Mouse (Mus musculus): ENCODE measurements at regions not wholly inside any gene's neighbourhood (a gene's known extent, or its start where the extent isn't known, plus 50 kb on each side); places are given as distances from the start of the nearest gene placed in this dataset.

GRCm38 (mm10) chr2:137489181-137489682 lies 372.8 kb upstream of the Jag1 start:
- no peaks in the 10 kb centered on the region for H3K36me3 ChIP-seq (ENCODE audit: control insufficient read depth, insufficient read depth, low read length)
- H3K9ac ChIP-seq (ENCODE audit: low read depth, low read length) = no peak overlapping the region
- ATAC-seq (ENCODE audit: low read depth) = no peak
- H3K27me3 ChIP-seq (replicated peaks; ENCODE audit: control insufficient read depth, insufficient read depth, low read length) = no peaks in the 10 kb centered on the region
- no peaks in the 10 kb centered on the region for H3K4me1 ChIP-seq (ENCODE audit: control insufficient read depth, insufficient read depth, low read length)
- peak; percentile 14 for DNase-seq (ENCODE audit: low spot score)
- H3K4me2 ChIP-seq (ENCODE audit: low read depth, low read length) = no peak overlapping the region
- no peak overlapping the region for H3K4me3 ChIP-seq (ENCODE audit: low read depth, low read length)
- 58% methylated on average over 5 of the region's 5 CpGs for WGBS
- H3K27ac ChIP-seq (replicated peaks; ENCODE audit: low read depth, low read length) = no peak overlapping the region
- no peaks in the 10 kb centered on the region for H3K9me3 ChIP-seq (ENCODE audit: control insufficient read depth, low read length)

GRCm38 (mm10) chr2:137468769-137469168 lies 352.3 kb upstream of the Jag1 start:
- Histone ChIP-seq H3K27ac (replicated peaks; ENCODE audit: low read depth, low read length) (no peak overlapping the region), H3K27me3 (replicated peaks; ENCODE audit: control insufficient read depth, insufficient read depth, low read length) (no peaks in the 10 kb centered on the region), H3K4me1 (ENCODE audit: control insufficient read depth, insufficient read depth, low read length) (no peaks in the 10 kb centered on the region), H3K4me2 (ENCODE audit: low read depth, low read length) (no peak overlapping the region), H3K36me3 (ENCODE audit: control insufficient read depth, insufficient read depth, low read length) (no peaks in the 10 kb centered on the region), H3K9ac (ENCODE audit: low read depth, low read length) (no peak overlapping the region), H3K9me3 (ENCODE audit: control insufficient read depth, low read length) (no peaks in the 10 kb centered on the region), H3K4me3 (ENCODE audit: low read depth, low read length) (no peak overlapping the region)
- DNase-seq (ENCODE audit: low spot score) = no peak
- ATAC-seq (ENCODE audit: low read depth) = no peak
- WGBS = 68% methylated on average over 1 of the region's 1 CpGs

DNA sequence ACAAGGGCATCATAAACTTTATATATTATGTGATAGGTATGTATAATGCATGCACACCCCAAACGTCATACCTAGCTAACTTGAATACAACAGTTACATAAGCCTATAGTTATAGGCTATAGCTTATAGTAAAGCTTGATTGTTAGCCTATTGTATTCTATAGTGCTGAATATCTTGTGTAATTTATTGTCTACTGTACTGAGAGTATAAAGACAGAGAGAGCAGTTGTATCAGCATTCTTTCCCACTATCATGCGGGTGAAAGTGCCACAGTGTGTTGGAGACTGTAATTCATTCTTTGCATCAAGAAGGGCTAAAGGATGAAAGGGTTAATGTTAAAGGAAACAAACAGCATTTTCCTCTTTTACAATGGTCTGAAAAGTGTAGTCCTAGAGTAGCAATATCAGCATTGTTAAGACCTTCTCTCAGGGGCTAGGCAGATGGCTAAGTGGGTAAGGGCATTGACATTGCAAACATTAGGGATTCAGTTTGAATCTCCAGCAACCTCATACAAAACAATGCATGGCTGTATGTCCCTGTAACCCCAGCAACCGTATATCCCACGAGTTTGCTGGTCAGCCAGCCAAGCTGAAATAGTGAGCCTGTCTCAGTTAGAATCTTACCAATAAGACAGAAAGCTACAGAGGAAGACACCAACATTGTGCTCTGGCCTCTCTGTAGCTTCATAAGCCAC lies 340.8 kb upstream of the Jag1 start:
- ATAC-seq (ENCODE audit: low read depth) (no peak), DNase-seq (ENCODE audit: low spot score) (no peak)
- no peaks in the 10 kb centered on the region for H3K27me3 ChIP-seq (replicated peaks; ENCODE audit: control insufficient read depth, insufficient read depth, low read length)
- H3K4me3 ChIP-seq (ENCODE audit: low read depth, low read length) = no peak overlapping the region
- H3K9me3 ChIP-seq (ENCODE audit: control insufficient read depth, low read length) = no peaks in the 10 kb centered on the region
- no peaks in the 10 kb centered on the region for H3K4me1 ChIP-seq (ENCODE audit: control insufficient read depth, insufficient read depth, low read length)
- no peaks in the 10 kb centered on the region for H3K36me3 ChIP-seq (ENCODE audit: control insufficient read depth, insufficient read depth, low read length)
- H3K9ac ChIP-seq (ENCODE audit: low read depth, low read length) = no peak overlapping the region
- H3K27ac ChIP-seq (replicated peaks; ENCODE audit: low read depth, low read length) = no peak overlapping the region
- 59% methylated on average over 4 of the region's 4 CpGs for WGBS
- H3K4me2 ChIP-seq (ENCODE audit: low read depth, low read length) = no peak overlapping the region

- ATAC-seq (ENCODE audit: low read depth) (no peak), DNase-seq (ENCODE audit: low spot score) (no peak)
- Histone ChIP-seq H3K4me3 (ENCODE audit: low read depth, low read length) (no peak overlapping the region), H3K4me2 (ENCODE audit: low read depth, low read length) (no peak overlapping the region), H3K9me3 (ENCODE audit: control insufficient read depth, low read length) (no peaks in the 10 kb centered on the region), H3K27ac (replicated peaks; ENCODE audit: low read depth, low read length) (no peak overlapping the region), H3K4me1 (ENCODE audit: control insufficient read depth, insufficient read depth, low read length) (no peaks in the 10 kb centered on the region), H3K9ac (ENCODE audit: low read depth, low read length) (no peak overlapping the region), H3K27me3 (replicated peaks; ENCODE audit: control insufficient read depth, insufficient read depth, low read length) (no peaks in the 10 kb centered on the region), H3K36me3 (ENCODE audit: control insufficient read depth, insufficient read depth, low read length) (no peaks in the 10 kb centered on the region)
- WGBS = 54% methylated on average over 3 of the region's 3 CpGs
Observed at GRCm38 (mm10) chr2:137456436-137456835, 340.0 kb upstream of the Jag1 start.

DNA sequence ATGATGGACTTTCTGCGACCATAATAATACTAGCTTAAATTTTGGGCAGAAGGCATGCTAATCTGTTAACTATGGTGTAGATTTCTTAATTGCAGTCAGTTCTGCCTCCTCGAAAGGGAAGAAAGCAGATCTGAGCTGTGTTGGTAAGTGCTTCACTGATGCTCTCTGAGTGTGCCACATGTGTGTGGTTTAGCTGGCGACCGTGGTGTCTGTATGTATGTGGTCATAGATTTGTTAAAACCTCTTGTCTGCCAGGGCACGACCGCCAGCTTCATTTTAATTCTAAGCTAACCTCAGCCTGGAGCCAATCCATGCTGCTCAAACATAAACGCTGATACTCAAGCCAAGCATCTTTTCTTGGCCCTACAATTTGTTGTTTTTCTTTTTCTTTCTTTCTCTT lies 330.5 kb upstream of the Jag1 start:
- WGBS = 77% methylated on average over 7 of the region's 7 CpGs
- Histone ChIP-seq H3K4me1 (ENCODE audit: control insufficient read depth, insufficient read depth, low read length) (no peaks in the 10 kb centered on the region), H3K9ac (ENCODE audit: low read depth, low read length) (no peak overlapping the region), H3K36me3 (ENCODE audit: control insufficient read depth, insufficient read depth, low read length) (no peaks in the 10 kb centered on the region), H3K27me3 (replicated peaks; ENCODE audit: control insufficient read depth, insufficient read depth, low read length) (no peaks in the 10 kb centered on the region), H3K9me3 (ENCODE audit: control insufficient read depth, low read length) (no peaks in the 10 kb centered on the region), H3K4me3 (ENCODE audit: low read depth, low read length) (no peak overlapping the region), H3K27ac (replicated peaks; ENCODE audit: low read depth, low read length) (no peak overlapping the region), H3K4me2 (ENCODE audit: low read depth, low read length) (no peak overlapping the region)
- ATAC-seq (ENCODE audit: low read depth) (no peak), DNase-seq (ENCODE audit: low spot score) (peak; percentile 55)

GRCm38 (mm10) chr2:137437741-137438140 lies 321.3 kb upstream of the Jag1 start:
- no peak overlapping the region for H3K4me2 ChIP-seq (ENCODE audit: low read depth, low read length)
- no peaks in the 10 kb centered on the region for H3K36me3 ChIP-seq (ENCODE audit: control insufficient read depth, insufficient read depth, low read length)
- H3K27me3 ChIP-seq (replicated peaks; ENCODE audit: control insufficient read depth, insufficient read depth, low read length) = no peaks in the 10 kb centered on the region
- no peaks in the 10 kb centered on the region for H3K9me3 ChIP-seq (ENCODE audit: control insufficient read depth, low read length)
- no peak for DNase-seq (ENCODE audit: low spot score)
- ATAC-seq (ENCODE audit: low read depth) = no peak
- 75% methylated on average over 5 of the region's 5 CpGs for WGBS
- peaks cover 9% of the 10 kb centered on the region for H3K4me1 ChIP-seq (ENCODE audit: control insufficient read depth, insufficient read depth, low read length)
- no peak overlapping the region for H3K27ac ChIP-seq (replicated peaks; ENCODE audit: low read depth, low read length)
- no peak overlapping the region for H3K4me3 ChIP-seq (ENCODE audit: low read depth, low read length)
- no peak overlapping the region for H3K9ac ChIP-seq (ENCODE audit: low read depth, low read length)

- WGBS = 38% methylated on average over 4 of the region's 4 CpGs
- H3K27me3 ChIP-seq (replicated peaks; ENCODE audit: control insufficient read depth, insufficient read depth, low read length) = no peaks in the 10 kb centered on the region
- peaks cover 10% of the 10 kb centered on the region for H3K4me1 ChIP-seq (ENCODE audit: control insufficient read depth, insufficient read depth, low read length)
- H3K4me2 ChIP-seq (ENCODE audit: low read depth, low read length) = no peak overlapping the region
- no peak overlapping the region for H3K9ac ChIP-seq (ENCODE audit: low read depth, low read length)
- no peak overlapping the region for H3K4me3 ChIP-seq (ENCODE audit: low read depth, low read length)
- H3K36me3 ChIP-seq (ENCODE audit: control insufficient read depth, insufficient read depth, low read length) = no peaks in the 10 kb centered on the region
- no peak overlapping the region for H3K27ac ChIP-seq (replicated peaks; ENCODE audit: low read depth, low read length)
- ATAC-seq (ENCODE audit: low read depth) (no peak), DNase-seq (ENCODE audit: low spot score) (peak; percentile 67)
- no peaks in the 10 kb centered on the region for H3K9me3 ChIP-seq (ENCODE audit: control insufficient read depth, low read length)
Observed at GRCm38 (mm10) chr2:137436161-137436560, 319.7 kb upstream of the Jag1 start.

- H3K4me2 ChIP-seq (ENCODE audit: low read depth, low read length) = no peak overlapping the region
- H3K4me3 ChIP-seq (ENCODE audit: low read depth, low read length) = no peak overlapping the region
- no peaks in the 10 kb centered on the region for H3K4me1 ChIP-seq (ENCODE audit: control insufficient read depth, insufficient read depth, low read length)
- H3K27me3 ChIP-seq (replicated peaks; ENCODE audit: control insufficient read depth, insufficient read depth, low read length) = no peaks in the 10 kb centered on the region
- H3K27ac ChIP-seq (replicated peaks; ENCODE audit: low read depth, low read length) = no peak overlapping the region
- no peaks in the 10 kb centered on the region for H3K36me3 ChIP-seq (ENCODE audit: control insufficient read depth, insufficient read depth, low read length)
- no peaks in the 10 kb centered on the region for H3K9me3 ChIP-seq (ENCODE audit: control insufficient read depth, low read length)
- ATAC-seq (ENCODE audit: low read depth) (no peak), DNase-seq (ENCODE audit: low spot score) (no peak)
- 54% methylated on average over 3 of the region's 3 CpGs for WGBS
- no peak overlapping the region for H3K9ac ChIP-seq (ENCODE audit: low read depth, low read length)
Observed at GRCm38 (mm10) chr2:137422656-137423055, 306.2 kb upstream of the Jag1 start.

- Histone ChIP-seq H3K9me3 (ENCODE audit: control insufficient read depth, low read length) (no peaks in the 10 kb centered on the region), H3K9ac (ENCODE audit: low read depth, low read length) (no peak overlapping the region), H3K36me3 (ENCODE audit: control insufficient read depth, insufficient read depth, low read length) (no peaks in the 10 kb centered on the region), H3K27me3 (replicated peaks; ENCODE audit: control insufficient read depth, insufficient read depth, low read length) (no peaks in the 10 kb centered on the region), H3K27ac (replicated peaks; ENCODE audit: low read depth, low read length) (no peak overlapping the region), H3K4me3 (ENCODE audit: low read depth, low read length) (no peak overlapping the region), H3K4me2 (ENCODE audit: low read depth, low read length) (no peak overlapping the region), H3K4me1 (ENCODE audit: control insufficient read depth, insufficient read depth, low read length) (no peaks in the 10 kb centered on the region)
- 61% methylated on average over 4 of the region's 4 CpGs for WGBS
- no peak for DNase-seq (ENCODE audit: low spot score)
- ATAC-seq (ENCODE audit: low read depth) = no peak
Observed at GRCm38 (mm10) chr2:137419678-137420077, 303.2 kb upstream of the Jag1 start.
